Mouse (Mus musculus): ENCODE measurements around the gene 2700097O09Rik. TPM values are rescaled to one million over a fixed set of nuclear protein-coding genes. Genes with fewer than 3 reads are reported as not detected.
"Not testable (repeated sequence)": the region's sequence is repeated elsewhere in the genome, so short reads cannot be mapped to it uniquely, and the experiment has no call there.

The 2700097O09Rik gene
- 9.8 and 11.2 TPM in 2 replicates for polyA plus RNA-seq (2015; fragmentation: Nextera tagmentation; extraction: Ambion mirVana)

DNA sequence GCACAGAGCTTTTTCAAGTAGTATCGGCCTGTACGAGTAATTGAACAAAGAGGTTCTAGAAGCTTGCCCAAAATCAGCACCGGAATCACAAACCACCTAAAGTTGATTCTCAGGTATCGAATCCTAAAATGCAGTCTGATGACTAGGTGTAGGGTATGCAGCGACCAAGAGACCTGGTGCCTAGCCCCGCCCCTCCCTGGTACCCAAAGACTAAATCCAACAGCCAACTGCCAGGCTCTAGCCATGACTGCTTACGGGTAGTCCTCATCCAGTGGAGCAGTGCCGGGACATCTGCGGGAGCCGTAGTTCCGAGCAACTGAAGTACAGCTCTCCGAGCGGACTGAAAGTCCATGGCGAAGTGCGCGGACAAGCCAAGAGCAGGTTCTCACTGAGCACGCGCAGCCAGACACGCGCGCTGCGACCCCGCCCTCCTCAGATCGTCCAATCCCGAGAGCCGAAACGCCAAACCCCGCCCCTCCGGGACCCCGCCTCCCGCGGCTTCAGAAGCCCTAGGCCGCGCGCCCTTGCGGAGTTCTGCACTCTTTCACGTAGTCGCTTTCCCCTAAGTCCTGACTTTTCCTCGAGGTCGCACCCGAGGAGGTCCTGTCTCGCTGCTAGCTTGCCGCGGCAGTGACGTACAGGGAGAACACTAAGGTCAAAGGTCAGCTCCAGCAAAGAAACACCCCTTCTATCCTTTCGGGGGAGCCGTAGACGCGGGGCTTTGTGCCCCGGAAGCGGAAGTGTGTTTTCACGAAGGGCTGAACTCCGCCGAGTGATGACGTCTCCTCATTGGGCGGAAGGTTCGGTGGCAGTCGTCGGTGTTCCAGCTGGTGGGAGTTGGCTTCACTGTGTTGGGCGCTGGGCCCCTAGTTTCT, at the start of gene 2700097O09Rik, which contains the start of gene Srp54a:
Gene 2700097O09Rik (minus strand): TSS at position 385 of the 875 bp plus-strand sequence.
Gene Srp54a (plus strand): TSS at position 537 of the 875 bp plus-strand sequence.
- H3K9ac ChIP-seq (ENCODE audit: low read length), result peak within 1 kb of the TSS; percentile 77
- peak within 1 kb of the TSS; percentile 50 for H3K4me2 ChIP-seq (replicated peaks; ENCODE audit: low read depth)
- H3K4me3 ChIP-seq (ENCODE audit: low read depth, low read length), result peak within 1 kb of the TSS; percentile 64
- DNase-seq (ENCODE audit: low spot score) (peak; percentile 98), ATAC-seq (ENCODE audit: low FRiP score, low TSS enrichment) (peak; percentile 98)
- not testable (repeated sequence) for H3K4me1 ChIP-seq (replicated peaks; ENCODE audit: control insufficient read depth, insufficient read depth); H3K9me3 ChIP-seq (ENCODE audit: control insufficient read depth, low read length); H3K27me3 ChIP-seq (ENCODE audit: control insufficient read depth, insufficient read depth, low read length); H3K36me3 ChIP-seq (ENCODE audit: control insufficient read depth, insufficient read depth, low read length)
- peak within 1 kb of the TSS; percentile 90 for H3K27ac ChIP-seq (replicated peaks)
- TF ChIP-seq EP300 (optimal IDR thresholded peaks at IDR 0.05), result peak; percentile 29
- under 1% methylated on average over 58 of the region's 60 CpGs for WGBS

DNA sequence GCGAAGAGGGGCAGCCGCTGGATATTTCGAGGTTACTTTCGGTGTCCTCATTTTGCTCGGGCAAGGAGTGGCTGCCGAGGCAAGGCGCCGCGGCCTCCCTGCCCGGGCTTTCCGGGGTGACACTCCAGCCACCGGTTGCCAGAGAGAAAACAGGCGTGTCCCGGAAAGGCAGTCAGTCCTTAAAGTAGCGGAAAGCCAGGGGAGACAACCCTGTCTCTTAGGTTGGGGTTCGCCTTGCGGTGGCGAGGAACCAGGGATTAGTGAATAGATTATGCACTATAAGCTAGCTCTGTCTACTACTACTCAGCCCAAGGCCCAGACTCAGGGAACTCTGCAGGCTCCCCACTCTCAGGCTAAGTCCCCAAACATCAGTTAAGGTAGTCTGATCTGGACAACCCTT, 44.8 kb upstream of the 2700097O09Rik start:
- not testable (repeated sequence) for H3K9ac ChIP-seq (ENCODE audit: low read length); H3K4me1 ChIP-seq (replicated peaks; ENCODE audit: control insufficient read depth, insufficient read depth); H3K4me2 ChIP-seq (replicated peaks; ENCODE audit: low read depth); H3K27me3 ChIP-seq (ENCODE audit: control insufficient read depth, insufficient read depth, low read length); H3K36me3 ChIP-seq (ENCODE audit: control insufficient read depth, insufficient read depth, low read length); H3K27ac ChIP-seq (replicated peaks); DNase-seq (ENCODE audit: low spot score); H3K4me3 ChIP-seq (ENCODE audit: low read depth, low read length); H3K9me3 ChIP-seq (ENCODE audit: control insufficient read depth, low read length)
- ATAC-seq (ENCODE audit: low FRiP score, low TSS enrichment), result peak; percentile 71
- whole genome bisulfite sequencing, result no CpG with 5 or more reads among the region's 18 CpGs

DNA sequence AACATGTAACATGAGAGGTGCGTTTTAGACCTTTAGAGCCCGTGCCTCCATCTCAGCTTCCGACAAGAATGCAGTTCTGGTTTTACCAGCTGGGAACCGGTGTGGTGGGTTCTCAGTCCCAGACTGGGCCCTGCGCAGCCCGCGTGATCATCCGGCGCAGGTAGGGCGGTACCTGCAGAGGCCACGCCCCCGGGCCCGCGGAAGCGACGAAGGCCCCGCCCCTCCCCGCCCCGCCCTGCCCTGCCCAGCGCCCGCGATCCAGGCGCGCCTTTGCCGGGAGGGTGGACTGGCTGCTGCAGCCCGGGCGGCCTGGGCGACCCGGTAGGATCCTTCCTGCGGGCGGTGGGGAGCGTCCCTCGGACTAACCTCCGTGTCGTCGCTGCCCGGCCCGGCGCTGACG, 44.3 kb upstream of the 2700097O09Rik start, which contains the start of gene Fam177a:
Gene Fam177a (plus strand): TSS at position 228 of the 400 bp plus-strand sequence.
- not testable (repeated sequence) for H3K4me1 ChIP-seq (replicated peaks; ENCODE audit: control insufficient read depth, insufficient read depth); H3K4me3 ChIP-seq (ENCODE audit: low read depth, low read length); H3K9ac ChIP-seq (ENCODE audit: low read length); DNase-seq (ENCODE audit: low spot score); H3K36me3 ChIP-seq (ENCODE audit: control insufficient read depth, insufficient read depth, low read length); H3K27me3 ChIP-seq (ENCODE audit: control insufficient read depth, insufficient read depth, low read length); H3K27ac ChIP-seq (replicated peaks); H3K9me3 ChIP-seq (ENCODE audit: control insufficient read depth, low read length); H3K4me2 ChIP-seq (replicated peaks; ENCODE audit: low read depth)
- no CpG with 5 or more reads among the region's 40 CpGs for WGBS
- ATAC-seq (ENCODE audit: low FRiP score, low TSS enrichment), result peak; percentile 99

DNA sequence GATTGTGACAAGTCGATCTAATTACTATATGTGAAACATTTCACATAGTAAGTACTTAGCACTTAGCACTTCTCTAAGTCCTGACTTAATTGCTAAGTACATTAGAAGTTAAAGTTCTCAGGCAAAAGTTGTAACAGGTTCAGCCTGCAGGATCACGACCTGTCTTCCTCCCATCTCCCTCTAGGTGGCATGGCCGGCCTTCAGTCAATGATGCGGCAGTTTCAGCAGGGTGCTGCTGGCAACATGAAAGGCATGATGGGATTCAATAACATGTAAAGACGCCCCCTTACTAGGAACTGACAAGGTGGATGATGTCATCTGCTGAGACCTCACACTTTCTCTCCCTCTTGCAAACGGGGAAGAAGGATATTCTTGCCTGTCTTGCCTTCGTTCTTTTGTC, 32.7 kb upstream of the 2700097O09Rik start:
- not testable (repeated sequence) for DNase-seq (ENCODE audit: low spot score); H3K9me3 ChIP-seq (ENCODE audit: control insufficient read depth, low read length); ATAC-seq (ENCODE audit: low FRiP score, low TSS enrichment); H3K4me1 ChIP-seq (replicated peaks; ENCODE audit: control insufficient read depth, insufficient read depth); H3K4me2 ChIP-seq (replicated peaks; ENCODE audit: low read depth); H3K36me3 ChIP-seq (ENCODE audit: control insufficient read depth, insufficient read depth, low read length); H3K27me3 ChIP-seq (ENCODE audit: control insufficient read depth, insufficient read depth, low read length); H3K9ac ChIP-seq (ENCODE audit: low read length); H3K27ac ChIP-seq (replicated peaks); H3K4me3 ChIP-seq (ENCODE audit: low read depth, low read length)
- WGBS, result no CpG with 5 or more reads among the region's 7 CpGs

DNA sequence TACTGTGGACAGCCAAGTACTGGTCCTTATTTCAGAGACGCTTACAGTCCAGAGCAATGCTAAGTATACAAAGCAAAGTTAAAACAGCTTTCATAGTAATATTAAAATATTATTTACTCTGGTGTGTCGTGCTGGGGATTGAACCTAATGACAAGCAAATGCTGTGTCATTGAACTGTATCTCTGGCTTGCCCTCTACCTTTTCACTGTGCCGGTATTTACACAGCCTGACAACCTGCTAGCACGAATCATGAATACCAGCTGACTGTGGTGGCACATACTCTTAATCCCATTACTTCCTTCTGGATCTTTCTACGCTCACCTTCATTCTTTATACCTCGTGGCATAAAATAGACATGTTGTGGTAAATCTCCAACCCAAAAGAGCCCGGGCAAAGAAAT, 12.2 kb upstream of the 2700097O09Rik start:
- not testable (repeated sequence) for H3K27me3 ChIP-seq (ENCODE audit: control insufficient read depth, insufficient read depth, low read length); H3K27ac ChIP-seq (replicated peaks); H3K36me3 ChIP-seq (ENCODE audit: control insufficient read depth, insufficient read depth, low read length); H3K4me2 ChIP-seq (replicated peaks; ENCODE audit: low read depth); H3K9me3 ChIP-seq (ENCODE audit: control insufficient read depth, low read length); DNase-seq (ENCODE audit: low spot score); H3K4me1 ChIP-seq (replicated peaks; ENCODE audit: control insufficient read depth, insufficient read depth); H3K4me3 ChIP-seq (ENCODE audit: low read depth, low read length); H3K9ac ChIP-seq (ENCODE audit: low read length)
- ATAC-seq (ENCODE audit: low FRiP score, low TSS enrichment), result peak; percentile 97
- 79% methylated on average over 1 of the region's 7 CpGs for WGBS

DNA sequence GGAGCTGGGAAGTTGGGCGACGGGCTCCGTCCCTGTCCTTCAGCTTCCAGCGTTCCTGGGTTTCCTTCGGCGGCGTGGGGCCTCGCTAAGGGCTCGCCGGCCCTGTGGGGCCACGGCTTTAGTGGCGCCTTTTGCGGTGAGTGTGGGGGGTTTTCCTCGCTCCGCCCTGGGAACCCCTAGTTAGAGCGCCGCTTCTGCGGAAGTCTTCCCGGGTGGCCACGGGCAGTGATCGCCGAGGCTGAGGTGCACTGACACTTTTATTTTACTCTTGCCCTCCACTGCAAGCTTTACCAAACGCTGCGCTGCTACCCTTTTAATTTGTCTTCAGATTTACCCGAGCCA, 662 bp upstream of the 2700097O09Rik start:
- Histone ChIP-seq H3K9ac (ENCODE audit: low read length) (peak overlapping the region; percentile 77), H3K4me2 (replicated peaks; ENCODE audit: low read depth) (peak overlapping the region; percentile 45), H3K27ac (replicated peaks) (peak overlapping the region; percentile 90), H3K4me3 (ENCODE audit: low read depth, low read length) (peak overlapping the region; percentile 64)
- under 1% methylated on average over 25 of the region's 25 CpGs for WGBS
- not testable (repeated sequence) for H3K36me3 ChIP-seq (ENCODE audit: control insufficient read depth, insufficient read depth, low read length); H3K9me3 ChIP-seq (ENCODE audit: control insufficient read depth, low read length); ATAC-seq (ENCODE audit: low FRiP score, low TSS enrichment); H3K27me3 ChIP-seq (ENCODE audit: control insufficient read depth, insufficient read depth, low read length); DNase-seq (ENCODE audit: low spot score); H3K4me1 ChIP-seq (replicated peaks; ENCODE audit: control insufficient read depth, insufficient read depth)
